Mouse (Mus musculus) ES-E14 (cell line): ENCODE measurements around the gene Adgrg1. TPM values are rescaled to one million over a fixed set of nuclear protein-coding genes. Genes with fewer than 3 reads are reported as not detected.

Experiments
- DNase-seq: peaks from one replicate; pipeline ENCODE4 v3.0.0-alpha.2; 2013; ENCODE audit warnings: low read depth, low spot score
- H3K27ac ChIP-seq: 2 replicates; pipeline ENCODE4 v1.5.1; 2012; ENCODE audit warnings: low read depth, mild to moderate bottlenecking, low read length, moderate library complexity, mixed read lengths; ENCODE audit not compliant: poor library complexity, insufficient read depth, severe bottlenecking
- H3K36me3 ChIP-seq: 2 replicates; pipeline ENCODE4 v1.6.1; 2012; ENCODE audit warnings: mild to moderate bottlenecking, low read length, moderate library complexity, mixed read lengths; ENCODE audit not compliant: control insufficient read depth, poor library complexity, insufficient read depth, severe bottlenecking
- H3K4me1 ChIP-seq, 2 experiments: fragments of 150-350 bp in 1 of 2; sonication (generic) in 1 of 2; 2 replicates each; pipeline ENCODE4 v1.6.1; 2012; ENCODE audit warnings: low read length in 2 of 2, mild to moderate bottlenecking in 1 of 2, mixed read lengths in 1 of 2; ENCODE audit not compliant: control insufficient read depth in 2 of 2, insufficient read depth in 2 of 2, poor library complexity in 1 of 2
- H3K4me3 ChIP-seq, 2 experiments: fragments of 150-350 bp in 1 of 2; sonication (generic) in 1 of 2; 2 replicates each; pipeline ENCODE4 v1.5.1; 2012; ENCODE audit warnings: low read length in 2 of 2, low read depth in 1 of 2, mild to moderate bottlenecking in 1 of 2, mixed read lengths in 1 of 2; ENCODE audit not compliant: insufficient read depth in 1 of 2, poor library complexity in 1 of 2, severe bottlenecking in 1 of 2
- H3K9ac ChIP-seq: 2 replicates; pipeline ENCODE4 v1.6.1; 2012; ENCODE audit warnings: low read depth, mild to moderate bottlenecking, low read length, mixed read lengths; ENCODE audit not compliant: poor library complexity, insufficient read depth, severe bottlenecking
- H3K9me3 ChIP-seq: fragments of 150-350 bp; sonication (generic); 2 replicates; pipeline ENCODE4 v1.6.1; 2012; ENCODE audit warnings: low read depth, mild to moderate bottlenecking, low read length; ENCODE audit not compliant: control insufficient read depth, insufficient read depth
- CHD2 ChIP-seq: IDR thresholded peaks from 2 replicates; pipeline ENCODE4 v1.6.1; 2014; ENCODE audit warnings: mild to moderate bottlenecking, low read depth, low read length, inconsistent platforms
- HCFC1 ChIP-seq: IDR thresholded peaks from 2 replicates; pipeline ENCODE4 v1.6.1; 2012; ENCODE audit warnings: low read length, inconsistent platforms, borderline replicate concordance; ENCODE audit not compliant: insufficient read depth
- MAFK ChIP-seq: IDR thresholded peaks from 2 replicates; pipeline ENCODE4 v1.6.1; 2014; ENCODE audit warnings: mild to moderate bottlenecking, low read depth, low read length, inconsistent platforms; ENCODE audit not compliant: insufficient read depth
- ZC3H11A ChIP-seq: IDR thresholded peaks from 2 replicates; pipeline ENCODE4 v1.6.1; 2012; ENCODE audit warnings: low read depth, mild to moderate bottlenecking, inconsistent platforms, low read length, borderline replicate concordance
- ZNF384 ChIP-seq: IDR thresholded peaks from 2 replicates; pipeline ENCODE4 v1.6.1; 2012; ENCODE audit warnings: low read depth, low read length, inconsistent platforms
- in situ Hi-C, 2 experiments: fragments of 600-800 bp; cut with MboI; formaldehyde crosslinking; loops; one replicate each; pipeline ENCODE4 v1.15.1; 2025; ENCODE audit warnings: low sequenced_read_pairs in 2 of 2, inconsistent platforms in 1 of 2; ENCODE audit not compliant: unreplicated experiment in 2 of 2
- total RNA-seq: library from RNA; depleted of rRNA; stranded (reverse); fragments of 300-350 nt; gene quantifications from 2 replicates; pipeline ENCODE4 v1.2.3, GENCODE M21; 2012

Adgrg1 gene
- total RNA-seq, 1 experiment: 5.4 TPM

DNA sequence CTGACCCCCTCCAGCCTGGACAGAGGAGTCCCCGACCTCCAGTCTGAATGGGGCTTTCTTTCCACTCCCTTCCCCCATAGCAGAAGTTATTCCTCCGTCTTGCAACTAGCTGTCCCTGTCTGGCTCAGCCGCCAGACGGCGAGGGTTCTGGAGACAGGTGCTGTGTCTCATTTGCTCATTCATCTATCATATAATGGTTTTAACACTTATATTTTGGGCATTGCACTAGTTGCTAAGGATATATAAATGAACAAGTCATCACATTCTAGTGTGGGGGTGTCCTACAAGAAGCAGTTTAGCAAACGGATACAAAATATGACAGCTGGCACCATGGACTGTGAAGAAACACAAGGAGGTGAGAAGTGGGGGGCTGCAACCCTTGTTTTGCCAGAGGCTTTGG is 29.4 kb upstream of the Adgrg1 start:
- Histone ChIP-seq H3K4me3 (no peak overlapping the region), H3K9me3 (no peaks in the 10 kb centered on the region), H3K4me1 (peaks cover 0 to 2% of the 10 kb centered on the region in 2 experiments; a peak in 1 of 4 replicates), H3K27ac (no peak overlapping the region), H3K36me3 (no peaks in the 10 kb centered on the region), H3K9ac (no peak overlapping the region)
- DNase-seq: no peak
- TF ChIP-seq HCFC1 (no peak), CHD2 (no peak), MAFK (no peak), ZNF384 (no peak), ZC3H11A (no peak)
- in situ Hi-C loops: loop anchor here in 1 of 2 experiments (5.0 to 10.0 kb wide), 3 partner anchors 57 to 290 kb away; partner anchors contain the start of gene Kifc3

DNA sequence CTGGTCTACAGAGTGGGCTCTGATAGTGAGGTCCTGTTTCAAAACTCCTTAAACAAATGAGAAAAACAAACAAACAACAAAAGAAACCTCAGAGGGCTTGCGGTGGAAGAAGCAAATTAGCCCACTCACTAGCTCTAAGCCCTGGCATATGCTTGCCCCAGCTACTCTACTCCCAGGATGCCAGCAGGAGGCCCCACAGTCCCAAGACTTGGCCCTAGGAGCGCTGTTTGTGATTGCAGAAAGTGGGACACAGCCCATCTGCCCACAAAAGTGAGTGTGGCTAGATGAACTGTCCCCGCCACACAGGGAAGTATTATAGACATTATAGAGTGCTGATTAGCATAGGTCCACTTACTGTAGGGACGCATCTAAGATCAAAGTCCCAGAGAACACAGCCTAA is 26.1 kb upstream of the Adgrg1 start:
- H3K36me3 ChIP-seq: no peaks in the 10 kb centered on the region
- no peak overlapping the region for H3K4me3 ChIP-seq
- H3K9me3 ChIP-seq: no peaks in the 10 kb centered on the region
- TF ChIP-seq ZC3H11A: no peak
- no peak for TF ChIP-seq MAFK
- no peak for TF ChIP-seq HCFC1
- no peak for TF ChIP-seq ZNF384
- TF ChIP-seq CHD2: no peak
- in situ Hi-C loops: loop anchor here in 1 of 2 experiments (5.0 to 10.0 kb wide), 3 partner anchors 54 to 286 kb away; partner anchors contain the start of gene Kifc3
- no peak for DNase-seq
- no peaks in the 10 kb centered on the region; a peak in 1 of 4 replicates for H3K4me1 ChIP-seq
- H3K27ac ChIP-seq: no peak overlapping the region
- no peak overlapping the region for H3K9ac ChIP-seq

DNA sequence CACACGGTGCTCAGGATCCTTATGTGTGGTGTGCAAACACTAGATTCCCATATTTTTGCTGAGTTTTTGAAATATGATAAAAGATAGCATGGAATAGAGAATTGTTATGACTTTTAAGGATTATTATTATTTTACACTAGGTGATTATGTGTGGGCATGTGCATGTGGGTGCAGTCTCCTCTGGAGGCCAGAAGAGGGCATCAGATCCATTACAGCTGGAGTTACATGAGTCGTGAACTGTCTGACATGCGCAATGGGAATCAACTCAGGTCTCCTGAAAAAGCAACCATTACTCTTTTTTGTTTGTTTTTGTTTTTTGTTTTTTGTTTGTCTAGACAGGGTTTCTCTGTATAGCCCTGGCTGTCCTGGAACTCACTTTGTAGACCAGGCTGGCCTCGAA is 25.5 kb upstream of the Adgrg1 start:
- Histone ChIP-seq H3K27ac (no peak overlapping the region), H3K9ac (no peak overlapping the region), H3K9me3 (no peaks in the 10 kb centered on the region), H3K4me3 (no peak overlapping the region), H3K4me1 (no peaks in the 10 kb centered on the region), H3K36me3 (no peaks in the 10 kb centered on the region)
- TF ChIP-seq MAFK (0 out of 2 replicates have a peak, but pooled peaks have one; percentile 10), CHD2 (no peak)
- in situ Hi-C loops: loop anchor here in 1 of 2 experiments (5.0 to 10.0 kb wide), 3 partner anchors 53 to 286 kb away; partner anchors contain the start of gene Kifc3
- DNase-seq: peak; percentile 21

DNA sequence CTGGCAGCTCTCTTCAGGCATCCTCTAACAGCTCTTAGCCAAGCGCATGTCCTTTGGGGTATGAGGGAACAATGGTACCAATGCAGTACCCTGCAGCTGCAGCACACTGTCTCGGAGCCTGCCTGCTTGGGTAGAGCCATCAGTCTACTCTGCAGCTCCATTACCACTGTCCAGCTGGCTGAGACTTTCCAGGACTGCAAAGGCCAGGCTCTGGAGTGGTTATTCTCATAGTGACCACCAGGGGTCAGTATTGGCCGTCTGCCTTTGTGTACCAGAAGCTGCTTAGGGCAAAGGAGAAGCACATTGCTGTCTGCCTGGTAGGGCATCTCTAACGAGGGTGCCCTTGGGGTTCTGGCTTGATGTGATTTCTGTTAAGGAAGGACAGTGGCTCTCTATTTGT is 24.5 kb upstream of the Adgrg1 start:
- in situ Hi-C loops: no loop called here
- no peak for TF ChIP-seq MAFK
- no peak for TF ChIP-seq ZNF384
- no peak for TF ChIP-seq HCFC1
- TF ChIP-seq CHD2: no peak
- peak; percentile 66; the same call in 1 of the 2 replicates for TF ChIP-seq ZC3H11A
- no peaks in the 10 kb centered on the region for H3K9me3 ChIP-seq
- H3K4me1 ChIP-seq: no peaks in the 10 kb centered on the region; a peak in 1 of 4 replicates
- no peak overlapping the region for H3K4me3 ChIP-seq
- H3K9ac ChIP-seq: no peak overlapping the region
- no peaks in the 10 kb centered on the region for H3K36me3 ChIP-seq
- no peak overlapping the region for H3K27ac ChIP-seq
- peak; percentile 51 for DNase-seq

DNA sequence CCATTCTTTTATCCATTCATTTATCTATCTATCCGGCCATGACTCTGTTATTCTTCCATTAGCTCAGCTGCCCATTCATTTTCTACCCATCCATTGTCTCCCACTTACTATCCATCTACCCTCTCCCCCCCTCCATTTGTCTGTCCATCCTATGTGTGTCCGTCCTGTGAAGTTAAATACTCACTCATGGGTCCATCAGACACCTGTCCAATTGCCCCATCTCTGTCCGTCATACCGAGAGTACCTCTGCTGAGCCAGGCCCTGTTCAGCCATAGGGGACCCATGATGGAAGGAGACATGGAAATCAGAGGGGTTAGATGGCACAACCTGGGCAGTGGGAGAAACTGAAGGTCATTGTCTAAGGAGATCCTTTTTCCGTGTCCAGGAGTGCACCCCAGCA is 24.1 kb upstream of the Adgrg1 start:
- no peak for TF ChIP-seq ZNF384
- TF ChIP-seq CHD2: no peak
- no peak for TF ChIP-seq ZC3H11A
- no peak for TF ChIP-seq HCFC1
- Histone ChIP-seq H3K27ac (no peak overlapping the region), H3K4me3 (no peak overlapping the region), H3K36me3 (no peaks in the 10 kb centered on the region), H3K9ac (no peak overlapping the region), H3K9me3 (no peaks in the 10 kb centered on the region), H3K4me1 (no peaks in the 10 kb centered on the region; a peak in 1 of 4 replicates)
- in situ Hi-C loops: no loop called here
- DNase-seq: no peak
